Mouse (Mus musculus) spleen, adult 2 months (tissue): ENCODE measurements around the gene Gm4969.

Experiments used
- CTCF ChIP-seq: fragments of 200-500 bp; IDR thresholded peaks from 2 replicates; pipeline ENCODE4 v1.5.1; 2011; ENCODE audit warnings: mild to moderate bottlenecking, inconsistent platforms; ENCODE audit not compliant: insufficient read depth, insufficient read length, insufficient replicate concordance; ENCODE audit errors: extremely low read depth
- POLR2A ChIP-seq: fragments of 200-500 bp; IDR thresholded peaks from 2 replicates; pipeline ENCODE4 v1.6.1; 2011; ENCODE audit warnings: low read depth, low read length, inconsistent platforms

DNA sequence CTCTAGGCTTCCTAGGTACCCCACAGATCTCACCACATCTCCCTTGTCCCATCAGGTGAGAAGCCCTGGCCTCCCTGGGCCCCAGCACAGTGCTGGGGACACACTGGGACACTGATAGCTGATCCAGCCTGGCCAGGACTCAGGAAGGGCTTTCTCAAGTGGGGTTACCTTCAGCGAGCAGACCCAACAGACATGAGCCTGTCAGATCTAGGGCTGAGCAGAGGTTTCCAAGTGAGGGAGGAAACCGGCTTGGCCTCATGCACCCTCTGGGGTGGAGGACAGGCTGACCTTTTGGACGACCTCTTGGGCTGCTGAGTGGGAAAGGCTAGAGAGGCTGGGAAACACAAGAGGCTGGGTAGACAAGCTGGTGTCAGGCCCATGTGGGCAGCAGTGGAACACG is 67.0 kb downstream of the Gm4969 start:
- TF ChIP-seq POLR2A (no peak), CTCF (no peak)
